Mouse (Mus musculus) kidney, postnatal 14 days (tissue): ENCODE measurements at regions not wholly inside any gene's neighbourhood (a gene's known extent, or its start where the extent isn't known, plus 50 kb on each side); places are given as distances from the start of the nearest gene placed in this dataset.
"Not testable (repeated sequence)": the region's sequence is repeated elsewhere in the genome, so short reads cannot be mapped to it uniquely, and the experiment has no call there.

Experiments
- DNase-seq: peaks from one replicate; pipeline ENCODE4 v3.0.0; 2022; ENCODE audit warnings: mixed read lengths

GRCm38 (mm10) chr10:25695798-25696197 is 159.7 kb upstream of the Smlr1 start:
- DNase-seq: no peak

- DNase-seq: peak; percentile 39
Measured at GRCm38 (mm10) chr10:25681243-25681642, 145.2 kb upstream of the Smlr1 start.

- DNase-seq: no peak
Measured at GRCm38 (mm10) chr10:25677889-25678288, 141.8 kb upstream of the Smlr1 start.

DNA sequence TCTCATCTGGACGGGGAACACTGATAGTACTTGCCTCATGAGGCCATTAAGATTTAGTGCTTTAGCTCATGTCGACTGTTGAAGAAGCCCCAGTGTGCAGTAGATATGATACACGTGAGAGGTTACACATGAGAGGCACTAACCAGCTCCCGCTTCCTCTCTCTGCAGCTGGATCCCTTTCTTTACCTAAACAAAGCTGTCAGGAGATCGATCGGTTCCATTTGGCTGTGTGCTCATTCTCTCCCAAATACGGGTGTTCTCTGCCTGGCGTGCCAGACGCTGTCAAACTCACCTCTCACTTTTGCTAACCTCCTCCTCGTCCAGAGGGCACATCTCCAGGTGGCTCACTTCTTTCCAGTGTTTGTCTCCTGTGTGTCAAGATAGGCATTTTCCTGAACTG is 139.3 kb upstream of the Smlr1 start:
- DNase-seq: no peak

DNA sequence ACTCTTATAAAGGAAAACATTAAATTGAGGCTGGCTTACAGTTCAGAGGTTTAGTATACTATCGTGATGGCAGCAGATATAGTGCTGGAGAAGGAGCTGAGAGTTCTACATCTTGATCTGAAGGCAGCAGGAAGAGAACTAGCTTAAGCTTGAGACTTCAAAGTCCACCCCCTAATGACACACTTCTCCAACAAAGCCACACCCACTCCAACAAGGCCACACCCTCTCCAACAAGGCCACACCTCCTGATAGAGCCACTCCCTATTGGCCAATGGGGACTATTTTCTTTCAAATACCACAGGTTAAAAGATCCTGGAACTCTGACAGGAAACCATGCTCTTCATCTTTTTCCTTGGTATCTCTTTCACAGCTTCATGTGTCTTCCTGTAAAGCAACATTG is 134.0 kb upstream of the Smlr1 start:
- no peak for DNase-seq

DNA sequence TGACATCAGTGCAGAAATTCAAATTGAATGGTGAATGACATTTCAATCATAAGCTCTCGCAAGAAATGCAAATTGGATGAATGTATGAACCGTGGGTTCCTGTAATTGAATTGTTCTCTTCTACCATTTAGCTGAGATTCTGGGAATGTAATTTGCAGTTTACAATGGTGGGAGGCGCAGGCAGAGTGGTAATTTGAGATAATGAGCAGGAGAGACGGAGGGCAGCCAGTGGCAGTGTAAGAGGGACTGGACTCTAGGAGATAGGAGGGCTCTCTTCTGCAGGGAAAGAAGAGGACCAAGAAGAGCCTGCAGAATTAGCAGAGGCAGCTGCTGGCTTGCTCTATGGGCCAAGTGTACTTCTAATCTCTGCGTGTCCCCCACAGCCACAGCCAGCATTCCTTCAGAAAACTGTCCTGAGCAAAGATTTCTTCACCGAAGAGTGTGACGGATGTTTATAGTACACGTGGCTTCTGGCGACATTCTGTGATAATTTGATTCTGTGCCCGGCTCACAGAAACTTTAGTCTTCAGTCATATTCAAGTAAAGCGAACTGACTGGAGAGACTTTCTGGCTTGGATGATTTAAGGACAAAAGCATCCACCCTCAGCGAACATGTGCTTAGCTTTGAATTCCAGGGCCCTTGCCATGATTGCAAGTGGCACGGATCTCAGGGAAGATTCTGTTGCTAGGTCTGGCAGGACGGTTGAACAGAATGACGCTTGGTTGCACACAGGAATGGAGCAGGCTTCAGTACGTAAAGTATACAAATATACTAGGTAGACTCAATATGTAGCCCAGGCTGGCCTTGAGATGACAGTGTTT is 116.9 kb upstream of the Smlr1 start:
- no peak for DNase-seq

DNA sequence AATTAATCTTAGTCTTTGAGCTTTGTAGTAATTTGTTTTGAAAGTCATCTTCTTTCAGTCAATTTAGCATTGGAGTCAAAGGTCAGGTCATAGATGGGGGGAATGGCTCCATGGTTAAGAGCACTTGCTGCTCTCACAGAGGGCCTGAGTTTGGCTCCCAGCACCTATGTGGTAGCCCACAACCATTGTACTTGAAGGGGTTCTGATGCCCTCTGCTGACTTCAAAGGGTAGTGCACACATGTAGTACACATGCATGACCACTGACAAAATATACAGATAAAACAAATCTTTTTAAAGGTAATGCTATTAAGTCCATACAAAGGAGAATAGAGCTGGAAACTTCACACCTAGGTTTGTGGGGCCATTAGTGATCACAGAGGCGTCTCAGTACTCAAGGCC is 111.7 kb upstream of the Smlr1 start:
- no peak for DNase-seq

- DNase-seq: no peak
Measured at GRCm38 (mm10) chr10:25643518-25643993, 107.5 kb upstream of the Smlr1 start.

DNA sequence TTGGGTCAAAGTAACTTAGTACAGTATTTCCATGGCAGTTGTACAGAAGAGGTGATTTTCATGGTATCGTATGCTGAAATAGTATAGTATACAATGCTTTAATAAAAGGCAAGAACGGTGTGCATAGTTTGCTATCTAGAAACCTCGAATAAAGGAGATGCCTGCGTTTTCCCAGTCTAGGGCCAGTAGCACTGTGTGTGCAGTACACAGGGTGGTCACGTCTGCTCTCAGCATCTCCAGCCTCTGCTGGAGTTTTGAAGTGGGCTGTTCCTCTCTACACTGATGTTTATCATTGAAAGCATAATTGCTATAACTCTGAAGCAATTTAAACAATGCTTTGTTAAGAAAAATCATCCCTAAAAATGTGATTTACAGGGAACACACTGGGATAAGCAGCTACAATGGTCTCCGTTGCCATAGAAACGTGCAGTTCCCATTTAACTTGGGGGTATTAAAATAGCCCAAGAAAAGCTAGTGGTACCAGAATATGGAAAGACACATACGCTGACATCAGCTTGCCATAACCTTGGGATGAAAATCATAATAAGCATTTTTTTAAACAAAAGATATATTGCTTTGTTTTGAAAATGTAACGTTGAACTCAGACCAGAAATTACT is 106.1 kb upstream of the Smlr1 start:
- no peak for DNase-seq

DNA sequence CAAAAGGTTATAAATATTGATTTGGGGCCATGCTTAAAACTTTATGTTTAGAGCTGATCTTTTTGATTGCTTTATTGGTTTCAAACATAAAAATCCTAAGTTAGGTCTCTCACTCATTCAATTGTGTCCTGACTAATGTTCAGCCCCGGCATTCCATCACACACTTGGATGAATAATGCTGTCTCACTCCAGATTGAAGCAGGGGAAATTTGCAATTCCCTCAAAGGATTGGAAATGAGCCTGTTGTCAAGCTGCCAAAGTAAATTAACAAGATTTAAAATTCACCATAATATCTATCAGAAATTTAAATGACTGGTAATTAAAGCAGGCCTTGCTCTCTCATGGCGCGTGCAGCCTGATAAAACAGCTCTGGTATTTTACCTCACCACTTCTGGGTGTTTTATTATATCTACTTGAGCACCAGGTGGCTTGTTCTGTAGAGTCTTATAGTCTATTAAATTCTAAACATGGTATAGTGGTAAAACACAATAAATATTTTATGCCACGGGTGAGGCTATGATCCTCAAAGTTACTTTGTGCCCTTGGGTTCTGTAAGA is 97.1 kb upstream of the Smlr1 start:
- no peak for DNase-seq

DNA sequence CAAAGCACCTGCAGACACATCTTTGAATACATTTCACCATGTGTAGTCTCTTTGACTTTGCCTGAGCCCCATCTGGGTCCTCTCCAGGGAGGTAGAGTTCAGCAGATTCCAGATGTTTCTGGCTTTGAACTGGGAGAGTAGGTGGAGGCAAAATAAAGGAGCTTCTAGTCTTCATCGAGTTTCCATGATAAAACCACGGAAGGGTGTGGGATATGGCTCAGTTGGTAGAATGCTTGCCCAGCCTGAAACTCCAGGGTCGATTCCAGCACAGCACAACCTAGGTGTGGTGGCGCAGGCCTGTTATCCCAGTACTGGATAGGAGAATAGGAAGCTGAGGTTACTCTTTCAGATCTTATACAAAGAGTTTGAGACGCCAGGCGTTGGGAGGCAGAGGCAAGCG is 96.2 kb upstream of the Smlr1 start:
- no peak for DNase-seq

DNA sequence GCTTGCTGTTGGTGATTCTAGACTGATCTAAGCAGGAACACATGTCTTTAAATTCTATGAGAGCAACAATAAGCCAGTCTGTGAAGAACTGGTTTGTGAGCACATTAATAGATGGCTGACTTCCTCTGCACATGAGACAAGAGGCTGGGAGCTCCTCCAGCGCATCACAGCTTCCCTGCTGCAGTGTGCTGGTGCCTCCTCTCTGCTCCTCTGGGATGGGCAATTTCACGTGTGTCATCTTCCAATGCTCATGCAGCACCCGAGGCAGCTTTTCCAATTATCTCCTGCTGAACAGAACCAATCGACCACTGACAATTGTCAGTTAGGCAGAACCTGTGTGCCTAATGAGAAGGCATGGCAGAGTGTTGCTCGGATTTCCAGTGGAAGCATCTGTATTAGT is 86.5 kb upstream of the Smlr1 start:
- no peak for DNase-seq

GRCm38 (mm10) chr10:25621747-25622134 is 85.7 kb upstream of the Smlr1 start:
- DNase-seq: not testable (repeated sequence)

DNA sequence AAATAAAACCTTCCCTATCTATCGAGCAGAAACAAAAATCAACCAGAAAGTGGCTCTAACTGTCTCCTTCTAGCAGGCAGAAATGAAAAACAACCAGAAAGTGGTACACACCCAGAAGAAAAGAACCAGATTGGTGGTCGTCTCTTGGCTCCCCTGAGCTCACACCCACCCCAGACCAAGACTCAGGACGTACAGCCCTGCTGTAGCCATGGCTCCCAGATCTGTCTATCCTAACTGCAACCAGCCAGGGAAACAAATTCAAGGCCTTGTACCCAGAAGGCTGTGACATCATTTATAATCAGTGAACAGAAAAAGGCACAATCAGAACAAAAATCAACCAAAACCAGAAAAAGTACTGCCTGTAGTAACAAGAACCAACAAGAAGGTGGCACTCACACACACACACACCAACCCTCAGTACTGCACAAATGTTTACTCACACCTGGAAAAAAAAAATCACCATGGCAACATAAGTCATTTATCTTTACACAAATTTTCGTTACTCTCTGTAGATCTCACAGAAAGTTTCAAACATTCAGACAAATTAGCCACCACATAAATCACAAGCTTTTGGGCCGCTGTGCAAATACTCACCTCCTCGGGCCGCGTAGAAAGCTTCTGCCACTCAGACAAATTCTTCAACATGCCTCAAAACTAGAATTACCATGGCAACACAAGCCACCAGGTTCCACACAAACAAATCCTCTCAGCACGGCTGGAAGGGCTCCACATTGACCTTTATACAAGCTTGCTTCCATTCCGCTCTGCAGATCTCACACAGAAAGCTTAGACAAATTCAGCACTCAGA is 85.1 kb upstream of the Smlr1 start:
- no peak for DNase-seq

DNA sequence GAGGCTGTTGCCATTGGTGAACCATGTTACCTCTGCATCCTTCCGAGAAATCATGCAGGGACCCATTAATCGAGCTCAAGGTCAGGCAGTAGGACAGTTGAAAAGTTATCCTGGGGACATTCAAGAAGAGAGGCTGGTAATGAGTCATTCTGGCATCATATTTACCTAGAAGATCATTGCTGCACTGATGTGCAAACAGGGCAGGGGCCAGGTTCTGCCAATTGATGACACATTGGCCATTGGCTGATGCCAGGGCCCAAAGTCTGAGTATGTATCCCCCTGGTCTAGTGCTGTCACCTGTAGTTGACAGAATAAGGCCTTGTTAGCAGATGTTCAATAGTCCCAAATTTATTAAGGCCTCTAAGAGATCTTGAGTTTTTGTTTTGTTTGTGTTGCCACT is 83.6 kb upstream of the Smlr1 start:
- DNase-seq: no peak

GRCm38 (mm10) chr10:25601471-25601870 is 65.4 kb upstream of the Smlr1 start:
- DNase-seq: no peak

DNA sequence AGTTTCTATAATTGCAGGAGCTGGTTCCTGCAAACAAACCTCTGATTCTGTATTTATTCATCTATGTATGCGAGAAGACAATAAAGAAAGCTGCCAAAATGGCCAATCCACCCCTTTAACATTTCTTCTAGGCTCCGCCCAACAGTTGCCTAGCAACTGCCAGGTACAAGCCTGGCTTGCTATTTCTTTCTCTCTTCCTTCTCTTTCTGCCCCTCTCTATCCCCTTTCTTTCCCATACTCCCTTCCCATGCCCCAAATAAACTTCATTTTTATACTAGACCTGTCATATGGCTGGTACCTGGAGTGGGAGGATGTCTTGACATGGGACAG is 53.2 kb upstream of the Smlr1 start:
- DNase-seq: no peak

GRCm38 (mm10) chr10:25588611-25589315 is 52.7 kb upstream of the Smlr1 start:
- no peak for DNase-seq
